8 mouse cellular contexts compared by ENCODE assay signal in the genomic region with DNA sequence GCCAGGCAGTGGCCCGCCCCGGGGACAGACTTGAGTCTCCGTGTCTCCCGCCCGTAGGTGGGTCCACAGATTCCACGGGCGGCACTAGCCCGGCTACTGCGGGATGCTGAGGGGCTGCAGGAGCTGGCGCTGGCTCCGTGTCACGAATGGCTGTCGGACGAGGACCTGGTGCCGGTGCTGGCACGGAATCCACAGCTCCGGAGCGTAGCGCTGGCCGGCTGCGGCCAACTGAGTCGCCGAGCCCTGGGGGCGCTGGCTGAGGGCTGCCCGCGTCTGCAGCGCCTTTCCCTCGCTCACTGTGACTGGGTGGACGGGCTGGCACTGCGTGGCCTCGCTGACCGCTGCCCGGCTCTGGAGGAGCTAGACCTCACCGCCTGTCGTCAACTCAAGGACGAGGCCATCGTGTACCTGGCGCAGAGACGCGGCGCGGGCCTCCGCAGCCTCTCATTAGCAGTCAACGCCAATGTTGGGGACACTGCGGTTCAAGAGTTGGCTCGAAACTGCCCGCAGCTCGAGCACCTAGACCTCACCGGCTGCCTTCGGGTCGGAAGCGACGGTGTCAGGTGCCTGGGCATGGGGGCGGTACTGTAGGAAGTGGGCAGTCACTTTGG. TPM values are rescaled to one million over a fixed set of nuclear protein-coding genes. Genes with fewer than 3 reads are reported as not detected.
DNase-seq lines count a peak whose midpoint lies in the region; ATAC-seq and TF ChIP-seq lines count a peak whose summit lies in the region.

No protein-coding gene starts in this region.

- peak overlapping the region; percentile 97 for H3K4me2 ChIP-seq in hindbrain, embryonic 15.5 days
- H3K4me2 ChIP-seq in lung, postnatal 0 days (replicated peaks; ENCODE audit: low read depth, low read length): peak overlapping the region; percentile 99

- peak overlapping the region; percentile 85; the same call in 1 of the 2 replicates for H3K27ac ChIP-seq in testis, adult 2 months (ENCODE audit: control insufficient read depth, insufficient read depth, low read depth, low read length)
- H3K27ac ChIP-seq in hindbrain, embryonic 15.5 days (replicated peaks): peak overlapping the region; percentile 97
- 0 out of 2 replicates have a peak overlapping the region, but pooled peaks have one; percentile 86 for H3K27ac ChIP-seq in lung, postnatal 0 days (ENCODE audit: low read length)

- no peaks in the 10 kb centered on the region for H3K36me3 ChIP-seq in testis, adult 2 months (ENCODE audit: control insufficient read depth, insufficient read depth, low read length)
- peaks cover 15% of the 10 kb centered on the region for H3K36me3 ChIP-seq in hindbrain, embryonic 15.5 days
- 0 out of 2 replicates have a peak, but pooled peaks cover 3% of the 10 kb centered on the region for H3K36me3 ChIP-seq in lung, postnatal 0 days (ENCODE audit: insufficient read depth, low read length)

- peaks cover 18% of the 10 kb centered on the region for H3K4me1 ChIP-seq in testis, adult 2 months (ENCODE audit: control insufficient read depth, insufficient read depth, low read length)
- H3K4me1 ChIP-seq in hindbrain, embryonic 15.5 days (replicated peaks): peaks cover 52% of the 10 kb centered on the region
- peaks cover 20% of the 10 kb centered on the region for H3K4me1 ChIP-seq in lung, postnatal 0 days (ENCODE audit: insufficient read depth, low read depth, low read length)

- TF ChIP-seq POLR2A in testis, adult 2 months (IDR thresholded peaks at IDR 0.05; ENCODE audit: control insufficient read depth, low read depth, low read length): no peak

- no peaks in the 10 kb centered on the region for H3K27me3 ChIP-seq in testis, adult 2 months (ENCODE audit: control insufficient read depth, insufficient read depth, low read length)
- 0 out of 2 replicates have a peak, but pooled peaks cover 2% of the 10 kb centered on the region for H3K27me3 ChIP-seq in hindbrain, embryonic 15.5 days
- peaks cover 23% of the 10 kb centered on the region for H3K27me3 ChIP-seq in lung, postnatal 0 days (replicated peaks; ENCODE audit: insufficient read depth, low read length)

- peak; percentile 80 for DNase-seq in cerebellum, adult 9-11 months
- no peak for DNase-seq in cerebellum, postnatal 4 days (ENCODE audit: low spot score in 2 of 2)
- DNase-seq in testis, postnatal 14 days (ENCODE audit: low spot score): no peak
- no peak for DNase-seq in lung, postnatal 0 days (ENCODE audit: low spot score)
- DNase-seq in urinary bladder, postnatal 36 days (ENCODE audit: low spot score in 2 of 2): no peak
- no peak for DNase-seq in embryo, embryonic 11 days

- H3K9me3 ChIP-seq in hindbrain, embryonic 15.5 days: no peaks in the 10 kb centered on the region
- H3K9me3 ChIP-seq in lung, postnatal 0 days (ENCODE audit: low read length): no peaks in the 10 kb centered on the region

- peak overlapping the region; percentile 91 for H3K4me3 ChIP-seq in testis, adult 2 months (ENCODE audit: control insufficient read depth, low read depth, low read length)
- peak overlapping the region; percentile 57 for H3K4me3 ChIP-seq in hindbrain, embryonic 15.5 days
- peak overlapping the region; percentile 61 for H3K4me3 ChIP-seq in lung, postnatal 0 days (ENCODE audit: low read depth, low read length)

- ATAC-seq in hindbrain, embryonic 15.5 days (ENCODE audit: low FRiP score, low read depth): peak; percentile 2; the same call in 1 of the 2 replicates
- ATAC-seq in lung, postnatal 0 days: peak; percentile 2; the same call in 1 of the 2 replicates

- H3K9ac ChIP-seq in hindbrain, embryonic 15.5 days: peak overlapping the region; percentile 67
- peak overlapping the region; percentile 30; the same call in 1 of the 2 replicates for H3K9ac ChIP-seq in lung, postnatal 0 days (replicated peaks; ENCODE audit: low read depth)

- WGBS in hindbrain, embryonic 15.5 days: 1% methylated on average over 54 of the region's 54 CpGs
- 2% methylated on average over 53 of the region's 54 CpGs for WGBS in lung, postnatal 0 days

- no peak for TF ChIP-seq EP300 in lung, postnatal 0 days (IDR thresholded peaks at IDR 0.05)

- TF ChIP-seq CTCF in testis, adult 2 months (IDR thresholded peaks at IDR 0.05; ENCODE audit: control insufficient read depth, insufficient read depth, insufficient replicate concordance, low read depth, low read length): no peak
- no peak for TF ChIP-seq CTCF in lung, postnatal 0 days (IDR thresholded peaks at IDR 0.05)

RNA-seq across cellular contexts. Expression of gene Fbxl15, which starts 1.2 kb away (rescaled TPM):
- polyA plus RNA-seq in testis, adult 2 months (2012; rRNA removed): 21.5 and 23.5 TPM in 2 replicates
- polyA plus RNA-seq in hindbrain, embryonic 15.5 days (2015; fragmentation: Nextera tagmentation; extraction: Ambion mirVana): 47.1 and 51.8 TPM in 2 replicates
- 12.9 and 13.0 TPM in 2 replicates for polyA plus RNA-seq in lung, postnatal 0 days (2015; fragmentation: Nextera tagmentation; extraction: Ambion mirVana)

RNA-seq across cellular contexts. Expression of gene Psd, which starts 2.2 kb away (rescaled TPM):
- polyA plus RNA-seq in testis, adult 2 months (2012; rRNA removed): 53.7 and 65.2 TPM in 2 replicates
- 119 and 145 TPM in 2 replicates for polyA plus RNA-seq in hindbrain, embryonic 15.5 days (2015; fragmentation: Nextera tagmentation; extraction: Ambion mirVana)
- 2.7 and 4.9 TPM in 2 replicates for polyA plus RNA-seq in lung, postnatal 0 days (2015; fragmentation: Nextera tagmentation; extraction: Ambion mirVana)

RNA-seq across cellular contexts. Expression of gene Cuedc2, which starts 9.4 kb away (rescaled TPM):
- polyA plus RNA-seq in testis, adult 2 months (2012; rRNA removed): 24.5 and 28.4 TPM in 2 replicates
- polyA plus RNA-seq in hindbrain, embryonic 15.5 days (2015; fragmentation: Nextera tagmentation; extraction: Ambion mirVana): 336 and 347 TPM in 2 replicates
- polyA plus RNA-seq in lung, postnatal 0 days (2015; fragmentation: Nextera tagmentation; extraction: Ambion mirVana): 94.9 and 99.9 TPM in 2 replicates

RNA-seq across cellular contexts. Expression of gene Mfsd13a, which starts 11.8 kb away (rescaled TPM):
- polyA plus RNA-seq in testis, adult 2 months (2012; rRNA removed): 20.0 and 24.3 TPM in 2 replicates
- polyA plus RNA-seq in hindbrain, embryonic 15.5 days (2015; fragmentation: Nextera tagmentation; extraction: Ambion mirVana): 12.3 and 12.5 TPM in 2 replicates
- 6.4 and 6.6 TPM in 2 replicates for polyA plus RNA-seq in lung, postnatal 0 days (2015; fragmentation: Nextera tagmentation; extraction: Ambion mirVana)

RNA-seq across cellular contexts. Expression of gene 2310034G01Rik, which starts 21.0 kb away (rescaled TPM):
- polyA plus RNA-seq in testis, adult 2 months (2012; rRNA removed): 0.49 and 0.88 TPM in 2 replicates
- polyA plus RNA-seq in hindbrain, embryonic 15.5 days (2015; fragmentation: Nextera tagmentation; extraction: Ambion mirVana): 2.0 and 2.3 TPM in 2 replicates
- 5.0 and 7.1 TPM in 2 replicates for polyA plus RNA-seq in lung, postnatal 0 days (2015; fragmentation: Nextera tagmentation; extraction: Ambion mirVana)
